Mouse (Mus musculus) inflammation-experienced regulatory T-cells, adult 16 weeks (primary cell): ENCODE data around the gene Dennd5b. TPM values are rescaled to one million over a fixed set of nuclear protein-coding genes. Genes with fewer than 3 reads are reported as not detected.

Experiments
- polyA plus RNA-seq: library from polyadenylated mRNA; unstranded; fragments of 100-300 nt; shearing (Covaris generic); gene quantifications from one replicate; pipeline ENCODE4 v1.2.1, GENCODE M21; 2017

Gene Dennd5b
- 0.28 TPM for polyA plus RNA-seq

GRCm38 (mm10) chr6:149101076-149101942 lies at the start of gene Dennd5b:
Gene Dennd5b (minus strand): TSS chr6:149101680.

GRCm38 (mm10) chr6:149139471-149139870 lies 38.0 kb upstream of the Dennd5b start, which contains the start of gene Etfbkmt:
Gene Etfbkmt (plus strand): TSS chr6:149139849.

GRCm38 (mm10) chr6:149129870-149130269 lies 28.4 kb upstream of the Dennd5b start, which contains the start of gene Gm10203:
Gene Gm10203 (plus strand): TSS chr6:149130170.

GRCm38 (mm10) chr6:148946409-148946742 lies 155.1 kb downstream of the Dennd5b start, which contains the start of gene Sinhcaf:
Gene Sinhcaf (minus strand): TSS chr6:148946467.

Other genes with a start within 250 kb of the Dennd5b start
- 6.6 TPM for gene Caprin2, start 205.4 kb downstream of the Dennd5b start, polyA plus RNA-seq
- 51.5 TPM for gene Sinhcaf, start 155.2 kb downstream of the Dennd5b start, polyA plus RNA-seq
- gene Gm10203, start 28.5 kb upstream of the Dennd5b start, polyA plus RNA-seq: not detected
- 80.6 TPM for gene Etfbkmt, start 38.2 kb upstream of the Dennd5b start, polyA plus RNA-seq
- 40.8 TPM for gene Amn1, start 87.0 kb upstream of the Dennd5b start, polyA plus RNA-seq
- gene Resf1, start 207.7 kb upstream of the Dennd5b start, polyA plus RNA-seq: 298 TPM